Mouse (Mus musculus): ENCODE results near the gene Fgfr2.

DNA sequence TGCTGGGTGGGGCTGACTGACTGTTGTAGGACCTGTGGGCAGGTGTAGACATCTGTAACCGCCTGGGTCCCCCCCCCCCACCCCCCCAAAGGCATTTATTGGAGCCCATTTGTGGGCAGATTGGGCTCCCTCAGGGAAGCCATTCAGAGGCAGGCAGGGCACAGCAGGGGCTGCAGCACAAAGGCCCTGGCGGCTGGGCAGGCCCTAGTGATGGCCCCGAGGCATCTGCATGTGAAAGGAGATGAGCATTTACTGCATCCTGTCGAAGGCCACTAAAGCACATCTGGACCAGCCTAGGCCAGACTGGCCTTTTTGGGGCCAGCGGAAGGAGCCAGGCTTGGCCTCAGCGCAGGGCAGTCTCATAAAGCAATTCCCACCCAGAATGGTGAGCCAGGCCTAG lies 506.8 kb downstream of the Fgfr2 start:
- TF ChIP-seq CTCF (IDR thresholded peaks at IDR 0.05; ENCODE audit: control insufficient read depth, insufficient read depth, insufficient replicate concordance, low read depth, low read length): no peak
- no peak for TF ChIP-seq POLR2A (IDR thresholded peaks at IDR 0.05; ENCODE audit: control insufficient read depth, low read depth, low read length)
